Mouse (Mus musculus) testis, adult 2 months (tissue): ENCODE measurements at regions not wholly inside any gene's neighbourhood (a gene's known extent, or its start where the extent isn't known, plus 50 kb on each side); places are given as distances from the start of the nearest gene placed in this dataset.

Experiments used
- CTCF ChIP-seq: fragments of 200-500 bp; IDR thresholded peaks from 2 replicates; pipeline ENCODE4 v1.5.1; 2012; ENCODE audit warnings: low read depth, mild to moderate bottlenecking, inconsistent platforms, low read length, moderate library complexity; ENCODE audit not compliant: control insufficient read depth, insufficient read depth, insufficient replicate concordance
- POLR2A ChIP-seq: fragments of 200-500 bp; IDR thresholded peaks from 2 replicates; pipeline ENCODE4 v1.6.1; 2012; ENCODE audit warnings: low read depth, mild to moderate bottlenecking, inconsistent platforms, low read length, moderate library complexity; ENCODE audit not compliant: control insufficient read depth

DNA sequence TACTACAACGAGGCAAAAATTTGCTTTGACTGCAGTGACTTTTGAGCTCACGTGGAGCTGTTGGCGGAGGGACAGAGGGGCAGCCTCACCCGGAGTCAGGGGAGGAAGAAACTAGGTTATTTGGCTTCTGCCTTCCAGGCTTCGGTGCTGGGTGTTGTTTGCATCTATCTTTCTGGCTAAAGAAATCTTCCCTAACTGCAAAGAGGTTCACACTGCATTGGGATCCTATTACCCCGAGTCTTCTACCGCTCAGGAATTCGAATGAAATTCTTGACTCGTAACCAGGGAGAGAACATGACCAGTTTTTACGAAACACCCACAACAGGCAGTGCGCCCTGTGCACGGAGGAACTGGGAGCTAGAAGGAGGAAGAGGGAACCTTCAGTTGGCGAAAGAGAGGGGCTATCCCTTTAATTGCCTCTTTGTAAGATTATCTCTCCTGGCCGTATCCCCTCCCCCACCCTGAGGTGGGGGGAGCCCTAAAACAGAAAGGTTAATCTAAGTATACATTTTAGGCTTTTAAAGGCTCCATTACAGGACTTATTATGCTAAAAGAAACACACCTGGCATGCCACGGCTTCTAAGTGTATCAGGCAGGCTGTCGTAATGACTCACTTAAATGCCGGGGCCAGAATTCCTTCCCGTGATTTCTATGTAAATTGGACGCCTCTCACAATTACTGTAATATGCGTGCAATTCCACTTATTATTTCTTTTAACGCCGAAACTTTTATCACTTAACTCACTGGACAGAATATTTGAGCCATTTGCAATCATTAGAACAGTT, 115.5 kb upstream of the A230072I06Rik start:
- TF ChIP-seq CTCF (no peak), POLR2A (no peak)
